Mouse (Mus musculus) kidney, adult 8-10 months (tissue): Measurements from ENCODE around the gene Slc51a.
A peak's percentile ranks its signal among the peaks of the same experiment; 100 is the strongest.

Experiments
- DNase-seq, 2 experiments: peaks; one replicate each; pipeline ENCODE4 v3.0.0; 2022

Slc51a gene

GRCm38 (mm10) chr16:32509066-32509942 lies 21.6 kb upstream of the Slc51a start:
- no peak for DNase-seq

DNA sequence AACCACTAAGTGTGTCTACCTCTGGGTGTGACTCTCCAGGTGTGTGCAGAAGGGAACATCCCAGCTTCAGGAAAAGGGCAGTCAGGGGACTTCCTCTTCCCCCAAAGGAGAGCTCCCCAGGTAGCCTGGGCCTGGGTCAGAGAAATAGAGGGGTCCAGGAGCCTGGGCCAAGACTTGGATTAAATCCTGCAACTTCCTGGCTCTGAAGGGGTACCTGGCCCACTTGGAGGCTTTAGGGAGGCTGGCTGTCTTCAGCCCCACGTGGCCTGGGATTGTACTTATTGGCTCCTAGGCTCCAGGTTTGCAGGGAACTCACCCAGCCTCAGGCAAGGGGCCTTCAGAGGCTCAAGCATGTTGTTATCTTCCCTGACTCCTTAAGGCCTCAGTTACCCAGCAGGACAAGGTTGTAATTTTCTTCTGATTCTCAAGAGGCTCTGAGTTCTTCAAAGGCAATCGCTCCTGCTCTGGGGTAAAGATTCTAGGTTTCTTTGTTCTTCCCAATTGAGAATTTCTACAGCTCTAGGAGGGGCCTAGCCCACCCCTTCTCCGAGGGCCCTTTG lies 20.9 kb upstream of the Slc51a start:
- DNase-seq = no peak

- DNase-seq = no peak
Measured at GRCm38 (mm10) chr16:32508035-32508434, 20.4 kb upstream of the Slc51a start.

- peak in 1 of 2 experiments; percentile 61 for DNase-seq
Measured at GRCm38 (mm10) chr16:32507407-32507806, 19.7 kb upstream of the Slc51a start.

DNA sequence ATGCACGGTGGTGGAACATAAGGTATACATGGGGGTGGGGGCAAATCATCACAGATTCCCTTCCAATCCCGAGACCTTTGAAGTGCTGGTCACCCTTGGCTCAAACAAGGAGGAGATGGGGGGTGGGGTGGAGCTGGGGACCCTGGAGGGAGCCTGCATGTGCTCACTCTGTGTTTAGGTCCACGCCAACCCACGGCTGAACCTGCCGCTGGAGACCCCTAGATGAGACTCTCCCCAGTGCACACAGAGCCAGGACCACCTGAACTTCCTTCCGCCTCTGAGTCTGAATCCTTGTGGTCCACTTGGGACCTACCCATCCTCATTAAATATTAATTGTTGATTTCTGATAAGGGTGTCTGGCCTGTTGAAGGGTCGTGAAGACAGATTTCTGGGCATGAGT lies 19.2 kb upstream of the Slc51a start:
- no peak for DNase-seq

DNA sequence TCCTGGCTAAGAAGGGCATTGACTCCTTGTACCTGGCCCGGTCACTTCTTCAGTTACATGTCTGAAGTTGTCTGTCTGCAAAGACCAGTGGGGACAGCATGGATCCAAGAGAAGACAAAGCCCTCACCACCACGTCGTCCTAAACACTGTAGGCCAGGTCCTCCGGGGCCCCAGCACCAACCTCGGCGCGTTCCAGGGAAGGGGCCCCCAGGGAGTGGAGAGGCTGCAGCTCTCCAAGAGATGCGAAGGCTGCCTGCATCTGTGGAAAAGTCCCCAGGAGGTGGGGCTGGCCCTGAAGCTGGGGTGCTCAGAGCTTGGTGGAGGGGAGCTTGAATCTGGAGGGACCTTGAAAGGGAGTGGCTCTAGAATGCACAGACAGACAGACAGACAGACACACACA lies 18.6 kb upstream of the Slc51a start:
- no peak for DNase-seq

DNA sequence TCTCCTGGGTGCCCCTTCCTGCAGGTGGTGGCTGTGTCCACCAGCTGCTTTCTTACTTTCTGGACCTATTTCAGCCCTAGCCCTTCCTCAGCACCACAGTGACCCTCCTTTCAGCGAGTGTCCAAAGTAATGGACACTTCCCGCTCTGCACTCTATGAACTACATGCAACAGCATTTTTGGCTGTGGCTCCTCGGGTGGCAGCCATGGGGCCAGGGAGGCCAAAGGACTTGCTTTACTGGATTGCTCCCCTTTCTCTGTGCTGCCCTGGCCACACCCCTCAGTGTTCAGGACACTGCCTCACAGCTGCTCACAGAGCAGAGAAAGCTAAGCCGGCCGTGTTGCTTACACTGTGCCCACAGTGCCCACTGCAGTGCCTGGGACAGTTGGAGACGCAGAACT lies 16.0 kb upstream of the Slc51a start:
- no peak for DNase-seq

DNA sequence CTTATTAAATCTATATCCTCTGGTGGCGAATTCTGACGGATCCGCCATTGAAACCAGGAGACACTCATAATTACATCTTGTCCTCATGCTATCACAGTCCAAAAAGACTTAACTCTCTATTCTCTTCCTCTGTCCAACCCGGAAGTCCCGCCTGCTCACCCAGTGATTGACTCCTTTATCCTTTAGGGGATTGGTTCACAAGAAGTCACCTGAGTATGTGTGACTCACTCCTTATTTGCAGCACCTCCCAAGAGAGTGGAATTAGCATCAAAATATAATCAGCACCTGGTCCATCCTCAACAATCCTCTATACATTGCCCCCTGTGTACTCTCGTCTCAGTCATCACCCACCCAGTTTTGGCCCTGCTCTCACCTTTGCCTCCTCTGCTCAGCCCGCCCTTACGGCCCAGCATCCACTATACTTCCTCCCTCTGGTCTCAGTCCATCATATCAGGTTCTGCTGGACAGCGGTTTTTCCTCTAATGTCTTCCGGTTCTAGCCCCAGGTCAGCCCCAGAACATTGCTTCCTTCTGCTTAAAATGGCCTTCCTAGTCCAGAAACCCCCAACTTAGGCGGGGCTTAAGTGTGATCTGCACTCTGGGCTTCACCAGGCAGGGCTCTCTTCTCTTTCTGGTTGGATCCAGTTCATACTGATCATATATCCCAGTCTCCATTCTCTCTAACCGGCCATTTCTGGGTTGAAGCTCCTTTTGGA lies 15.1 kb upstream of the Slc51a start:
- no peak for DNase-seq

DNA sequence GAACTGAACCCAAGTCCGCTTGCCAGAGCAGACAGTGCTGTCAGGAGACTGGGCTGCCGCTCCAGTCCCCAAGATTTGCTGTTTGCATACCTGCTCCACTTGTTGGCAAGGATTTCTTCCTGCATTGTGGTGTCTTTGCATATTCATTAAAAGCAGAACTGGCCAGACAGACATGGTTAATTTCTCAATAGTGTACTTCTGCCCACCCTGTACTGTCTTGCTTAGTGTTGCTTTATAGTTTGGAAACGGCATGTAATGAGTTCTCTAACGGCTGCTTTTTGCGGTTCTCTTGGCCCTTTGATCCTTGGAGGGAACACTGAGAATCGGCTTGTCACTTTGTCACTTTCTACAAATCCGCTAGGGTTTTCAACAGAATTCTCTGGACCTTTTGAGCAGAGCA lies 13.8 kb upstream of the Slc51a start:
- DNase-seq = no peak

- peak; percentile 63 to 88 for DNase-seq
Measured at GRCm38 (mm10) chr16:32499430-32500037, 11.9 kb upstream of the Slc51a start.

DNA sequence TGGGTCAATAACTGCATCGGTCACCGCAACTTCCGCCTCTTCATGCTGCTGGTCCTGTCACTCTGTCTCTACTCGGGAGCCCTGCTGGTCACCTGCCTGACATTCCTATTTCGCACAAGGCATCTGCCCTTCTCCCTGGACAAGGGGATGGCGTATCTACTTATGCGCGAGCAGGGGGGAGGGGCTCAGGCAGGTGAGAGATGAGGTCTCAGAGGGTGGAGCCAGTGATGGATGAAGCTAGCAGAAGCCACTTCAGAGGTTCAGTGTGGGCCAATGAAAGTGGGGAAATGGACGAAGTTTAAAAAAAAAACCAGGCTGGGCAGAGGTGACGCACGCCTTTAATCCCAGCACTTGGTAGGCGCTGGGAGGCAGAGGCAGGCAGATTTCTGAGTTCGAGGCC lies 11.3 kb upstream of the Slc51a start:
- DNase-seq = no peak

- no peak for DNase-seq
Measured at GRCm38 (mm10) chr16:32495965-32496364, 8.3 kb upstream of the Slc51a start, which contains the start of gene Zdhhc19. Gene Zdhhc19, plus strand, starts transcription at chr16:32496265.

- DNase-seq = peak; percentile 53
Measured at GRCm38 (mm10) chr16:32494371-32494770, 6.7 kb upstream of the Slc51a start.

DNA sequence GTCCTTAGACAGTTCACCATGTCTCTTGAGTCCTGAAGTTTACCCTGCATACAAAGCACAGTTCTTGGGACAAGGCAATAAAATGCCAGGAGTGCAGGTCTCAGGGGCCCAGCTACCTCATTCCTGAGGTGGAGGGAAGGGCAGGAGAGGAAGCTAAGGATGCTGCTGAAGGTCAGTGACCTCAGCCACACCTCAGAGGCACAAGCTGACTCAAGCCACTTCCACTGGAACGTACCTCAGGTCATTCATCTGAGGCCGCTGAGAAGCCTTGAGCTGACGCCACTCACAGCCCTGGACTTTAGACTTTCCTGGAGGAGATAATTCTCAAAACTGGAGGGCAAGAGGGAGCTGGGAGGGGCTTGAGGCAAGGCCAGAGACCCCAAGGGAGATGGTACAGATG lies 1.3 kb upstream of the Slc51a start:
- peak; percentile 50 to 70 for DNase-seq

- DNase-seq = no peak
Measured at GRCm38 (mm10) chr16:32486046-32486445, 1.6 kb downstream of the Slc51a start.

DNA sequence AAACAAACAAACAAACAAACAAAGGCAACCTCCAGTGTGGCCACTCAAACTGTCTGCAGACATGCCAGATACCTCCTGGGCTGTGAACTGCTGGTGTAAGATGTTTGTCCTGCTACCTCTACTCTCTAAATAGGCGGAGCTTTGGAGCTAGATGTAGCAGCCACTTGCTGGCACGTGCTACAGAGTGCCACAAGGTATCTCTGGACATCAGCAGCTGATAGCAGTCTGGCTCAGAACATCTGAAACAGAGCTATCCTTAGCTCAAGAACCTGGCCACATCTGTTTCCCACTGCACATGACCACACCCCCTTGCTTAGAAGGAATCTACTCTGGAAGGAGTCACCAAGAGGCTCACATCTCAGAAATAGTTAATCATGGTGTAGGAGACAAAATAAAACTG lies 2.5 kb downstream of the Slc51a start:
- DNase-seq = no peak

- peak; percentile 77 to 91 for DNase-seq
Measured at GRCm38 (mm10) chr16:32484431-32484871, 3.2 kb downstream of the Slc51a start.

DNA sequence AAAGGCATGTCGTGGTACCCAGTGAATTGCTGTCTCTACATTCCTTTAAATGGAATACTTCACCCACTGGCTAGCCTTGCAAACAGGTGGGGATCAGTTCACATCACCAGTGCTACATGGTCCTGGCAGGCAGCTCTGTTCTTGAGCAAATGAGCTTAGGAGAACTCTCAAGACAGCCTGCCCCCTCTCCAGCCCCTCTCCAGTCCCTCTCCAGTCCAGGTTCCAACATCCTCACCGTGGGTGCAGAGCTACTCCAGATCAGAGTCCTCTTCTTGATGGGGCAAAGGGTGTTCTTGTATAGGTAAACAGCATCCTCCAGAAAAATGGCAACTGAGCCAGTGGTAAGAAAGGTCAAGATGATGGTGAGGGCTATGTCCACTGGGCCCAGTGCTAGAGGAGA lies 8.3 kb downstream of the Slc51a start:
- DNase-seq = no peak

- no peak for DNase-seq
Measured at GRCm38 (mm10) chr16:32477315-32477714, 10.4 kb downstream of the Slc51a start.

- DNase-seq = peak; percentile 32 to 61
Measured at GRCm38 (mm10) chr16:32472276-32473015, 15.2 kb downstream of the Slc51a start.

GRCm38 (mm10) chr16:32469404-32470105 lies 18.1 kb downstream of the Slc51a start:
- DNase-seq = no peak

- no peak for DNase-seq
Measured at GRCm38 (mm10) chr16:32468488-32468887, 19.2 kb downstream of the Slc51a start.
